Mouse (Mus musculus) embryo, embryonic 11 days (tissue): ENCODE results near the gene Cd164l2.

ENCODE experiments used
- DNase-seq: peaks from one replicate; pipeline ENCODE4 v3.0.0-alpha.2; 2015

The Cd164l2 gene

GRCm38 (mm10) chr4:133261641-133262374 lies 49.9 kb downstream of the Cd164l2 start:
- DNase-seq: no peak

- DNase-seq: no peak
Observed at GRCm38 (mm10) chr4:133262375-133262765, 50.4 kb downstream of the Cd164l2 start.

- DNase-seq: no peak
Observed at GRCm38 (mm10) chr4:133262882-133263281, 51.0 kb downstream of the Cd164l2 start, which contains the start of gene Sytl1. TSS of gene Sytl1 (minus strand) at chr4:133263113.

- no peak for DNase-seq
Observed at GRCm38 (mm10) chr4:133263756-133264155, 51.8 kb downstream of the Cd164l2 start.

- no peak for DNase-seq
Observed at GRCm38 (mm10) chr4:133264559-133264958, 52.6 kb downstream of the Cd164l2 start.

GRCm38 (mm10) chr4:133265297-133265696 lies 53.4 kb downstream of the Cd164l2 start:
- DNase-seq: no peak

GRCm38 (mm10) chr4:133265759-133266158 lies 53.8 kb downstream of the Cd164l2 start:
- DNase-seq: no peak

GRCm38 (mm10) chr4:133266248-133266880 lies 54.4 kb downstream of the Cd164l2 start:
- DNase-seq: no peak

- no peak for DNase-seq
Observed at GRCm38 (mm10) chr4:133268931-133269330, 57.0 kb downstream of the Cd164l2 start.

GRCm38 (mm10) chr4:133269596-133269995 lies 57.7 kb downstream of the Cd164l2 start:
- no peak for DNase-seq

- no peak for DNase-seq
Observed at GRCm38 (mm10) chr4:133270929-133271328, 59.0 kb downstream of the Cd164l2 start.
